Mouse (Mus musculus): ENCODE data around the gene Fam155a. TPM values are rescaled to one million over a fixed set of nuclear protein-coding genes. Genes with fewer than 3 reads are reported as not detected.

Gene Fam155a
- polyA plus RNA-seq, 1 experiment = not detected

GRCm38 (mm10) chr8:9635240-9635639 lies 135.7 kb downstream of the Fam155a start:
- H3K27ac ChIP-seq (ENCODE audit: insufficient read depth, low read depth, low read length) = no peak overlapping the region
- 86% methylated on average over 5 of the region's 5 CpGs for WGBS
- TF ChIP-seq CTCF (IDR thresholded peaks at IDR 0.05; ENCODE audit: insufficient read depth, low read depth, low read length) (no peak), POLR2A (IDR thresholded peaks at IDR 0.05; ENCODE audit: insufficient read depth, low read depth, low read length) (no peak)
- H3K4me3 ChIP-seq (ENCODE audit: insufficient read depth, low read depth, low read length) = no peak overlapping the region
- H3K4me1 ChIP-seq (ENCODE audit: control insufficient read depth, insufficient read depth, low read length) = no peaks in the 10 kb centered on the region

DNA sequence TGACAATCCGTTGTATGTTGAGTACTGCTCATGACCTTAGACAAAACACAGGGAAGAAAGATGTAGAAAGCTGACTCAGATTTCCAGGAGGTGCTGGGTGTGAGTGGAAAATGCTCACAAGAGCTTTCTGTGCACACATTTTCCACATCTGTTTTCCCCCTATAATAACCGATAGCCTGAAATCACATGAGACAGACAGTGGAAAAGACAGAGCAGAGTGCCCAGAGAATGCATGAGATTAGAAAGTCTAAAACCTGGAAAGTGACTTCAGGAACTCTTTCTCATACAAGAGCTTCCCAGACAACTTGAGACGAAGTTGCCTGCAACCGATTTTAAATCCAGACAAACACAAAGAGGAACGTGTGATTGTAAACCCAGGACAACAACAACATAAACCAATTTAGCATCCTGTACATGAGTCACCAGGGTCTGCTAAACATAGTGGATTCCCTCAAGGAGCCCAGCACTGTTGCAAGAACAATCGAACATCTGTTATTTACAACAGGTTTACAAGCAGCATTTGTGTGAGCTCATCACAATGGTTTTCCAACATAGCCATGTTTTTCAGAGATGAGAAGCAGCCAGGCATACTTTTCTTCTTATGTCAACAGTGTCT lies 163.8 kb downstream of the Fam155a start:
- Histone ChIP-seq H3K4me1 (ENCODE audit: control insufficient read depth, insufficient read depth, low read length) (peaks cover 15% of the 10 kb centered on the region), H3K27ac (ENCODE audit: insufficient read depth, low read depth, low read length) (peak overlapping the region; percentile 83), H3K4me3 (ENCODE audit: insufficient read depth, low read depth, low read length) (no peak overlapping the region)
- WGBS = 38% methylated on average over 6 of the region's 6 CpGs
- TF ChIP-seq CTCF (IDR thresholded peaks at IDR 0.05; ENCODE audit: insufficient read depth, low read depth, low read length) = no peak
- no peak for TF ChIP-seq POLR2A (IDR thresholded peaks at IDR 0.05; ENCODE audit: insufficient read depth, low read depth, low read length)

- H3K4me1 ChIP-seq (ENCODE audit: control insufficient read depth, insufficient read depth, low read length) = no peaks in the 10 kb centered on the region
- 41% methylated on average over 3 of the region's 3 CpGs for WGBS
- no peak for TF ChIP-seq POLR2A (IDR thresholded peaks at IDR 0.05; ENCODE audit: insufficient read depth, low read depth, low read length)
- no peak for TF ChIP-seq CTCF (IDR thresholded peaks at IDR 0.05; ENCODE audit: insufficient read depth, low read depth, low read length)
- no peak overlapping the region for H3K27ac ChIP-seq (ENCODE audit: insufficient read depth, low read depth, low read length)
- H3K4me3 ChIP-seq (ENCODE audit: insufficient read depth, low read depth, low read length) = no peak overlapping the region
Measured at GRCm38 (mm10) chr8:9596003-9596402, 175.0 kb downstream of the Fam155a start.

DNA sequence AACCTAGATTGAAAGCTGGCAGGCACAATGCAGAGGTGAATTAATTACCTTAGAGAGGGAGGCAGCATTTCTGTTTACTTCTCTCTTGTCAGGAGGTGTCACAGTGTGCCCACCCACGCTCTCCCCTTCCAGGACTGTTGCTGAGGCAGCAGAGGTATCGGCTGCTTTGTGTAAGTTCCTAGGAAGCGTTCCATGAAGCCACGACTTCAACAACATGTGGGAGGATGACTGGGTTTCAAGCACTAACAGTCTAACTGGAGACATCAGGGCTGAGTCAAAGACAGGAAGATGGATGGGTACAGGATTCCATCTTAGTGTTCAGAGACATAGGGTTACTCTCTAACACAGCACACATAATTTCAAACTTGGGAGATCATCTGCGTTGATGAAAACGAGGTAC lies 189.1 kb downstream of the Fam155a start:
- no peak overlapping the region for H3K27ac ChIP-seq (ENCODE audit: insufficient read depth, low read depth, low read length)
- WGBS = 46% methylated on average over 6 of the region's 6 CpGs

GRCm38 (mm10) chr8:9580192-9580591 lies 190.8 kb downstream of the Fam155a start:
- H3K4me3 ChIP-seq (ENCODE audit: insufficient read depth, low read depth, low read length) = no peak overlapping the region
- peaks cover 2% of the 10 kb centered on the region; the same call in 1 of the 2 replicates for H3K4me1 ChIP-seq (ENCODE audit: control insufficient read depth, insufficient read depth, low read length)
- no peak overlapping the region for H3K27ac ChIP-seq (ENCODE audit: insufficient read depth, low read depth, low read length)
- 26% methylated on average over 3 of the region's 3 CpGs for WGBS
- no peak for TF ChIP-seq POLR2A (IDR thresholded peaks at IDR 0.05; ENCODE audit: insufficient read depth, low read depth, low read length)
- TF ChIP-seq CTCF (IDR thresholded peaks at IDR 0.05; ENCODE audit: insufficient read depth, low read depth, low read length) = no peak

More for the DNA sequence above, 189.1 kb downstream of the Fam155a start:
- Histone ChIP-seq H3K4me1 (ENCODE audit: control insufficient read depth, insufficient read depth, low read length) (peaks cover 2% of the 10 kb centered on the region; the same call in 1 of the 2 replicates), H3K4me3 (ENCODE audit: insufficient read depth, low read depth, low read length) (no peak overlapping the region)
- no peak for TF ChIP-seq CTCF (IDR thresholded peaks at IDR 0.05; ENCODE audit: insufficient read depth, low read depth, low read length)
- no peak for TF ChIP-seq POLR2A (IDR thresholded peaks at IDR 0.05; ENCODE audit: insufficient read depth, low read depth, low read length)

DNA sequence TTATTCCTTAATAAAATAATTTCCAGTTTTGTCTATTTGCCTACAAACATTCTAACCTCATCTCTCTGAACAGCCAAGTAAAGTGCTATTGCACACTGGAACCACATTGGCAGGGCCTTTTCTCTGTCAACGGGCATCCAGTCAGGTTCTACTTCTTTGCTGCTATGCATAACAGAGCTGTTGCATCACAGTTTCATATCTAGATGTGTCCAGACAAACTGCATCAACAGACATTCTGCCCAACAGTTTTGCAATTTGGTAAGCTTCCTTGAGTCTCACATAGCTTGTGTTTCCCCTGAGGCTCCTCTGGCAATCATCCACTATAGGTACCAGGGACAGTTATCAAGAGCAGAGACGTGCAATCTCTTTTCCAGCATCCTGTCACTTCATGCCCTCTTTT lies 199.0 kb downstream of the Fam155a start:
- Histone ChIP-seq H3K27ac (ENCODE audit: insufficient read depth, low read depth, low read length) (no peak overlapping the region), H3K4me3 (ENCODE audit: insufficient read depth, low read depth, low read length) (no peak overlapping the region), H3K4me1 (ENCODE audit: control insufficient read depth, insufficient read depth, low read length) (peaks cover 2% of the 10 kb centered on the region; the same call in 1 of the 2 replicates)
- 91% methylated on average over 2 of the region's 2 CpGs for WGBS
- TF ChIP-seq POLR2A (IDR thresholded peaks at IDR 0.05; ENCODE audit: insufficient read depth, low read depth, low read length) = no peak
- no peak for TF ChIP-seq CTCF (IDR thresholded peaks at IDR 0.05; ENCODE audit: insufficient read depth, low read depth, low read length)

GRCm38 (mm10) chr8:9569516-9570170 lies 201.3 kb downstream of the Fam155a start:
- H3K4me3 ChIP-seq (ENCODE audit: insufficient read depth, low read depth, low read length) = no peak overlapping the region
- H3K27ac ChIP-seq (ENCODE audit: insufficient read depth, low read depth, low read length) = no peak overlapping the region
- 81% methylated on average over 4 of the region's 4 CpGs for WGBS
- no peak for TF ChIP-seq POLR2A (IDR thresholded peaks at IDR 0.05; ENCODE audit: insufficient read depth, low read depth, low read length)
- no peak for TF ChIP-seq CTCF (IDR thresholded peaks at IDR 0.05; ENCODE audit: insufficient read depth, low read depth, low read length)
- peaks cover 2% of the 10 kb centered on the region; the same call in 1 of the 2 replicates for H3K4me1 ChIP-seq (ENCODE audit: control insufficient read depth, insufficient read depth, low read length)

- Histone ChIP-seq H3K27ac (ENCODE audit: insufficient read depth, low read depth, low read length) (no peak overlapping the region), H3K4me1 (ENCODE audit: control insufficient read depth, insufficient read depth, low read length) (no peaks in the 10 kb centered on the region), H3K4me3 (ENCODE audit: insufficient read depth, low read depth, low read length) (no peak overlapping the region)
- WGBS = 34% methylated on average over 3 of the region's 3 CpGs
- TF ChIP-seq CTCF (IDR thresholded peaks at IDR 0.05; ENCODE audit: insufficient read depth, low read depth, low read length) (no peak), POLR2A (IDR thresholded peaks at IDR 0.05; ENCODE audit: insufficient read depth, low read depth, low read length) (no peak)
Measured at GRCm38 (mm10) chr8:9549199-9549598, 221.8 kb downstream of the Fam155a start.

GRCm38 (mm10) chr8:9547558-9547954 lies 223.4 kb downstream of the Fam155a start:
- Histone ChIP-seq H3K4me3 (ENCODE audit: insufficient read depth, low read depth, low read length) (no peak overlapping the region), H3K4me1 (ENCODE audit: control insufficient read depth, insufficient read depth, low read length) (no peaks in the 10 kb centered on the region), H3K27ac (ENCODE audit: insufficient read depth, low read depth, low read length) (no peak overlapping the region)
- WGBS = 51% methylated on average over 2 of the region's 2 CpGs
- TF ChIP-seq CTCF (IDR thresholded peaks at IDR 0.05; ENCODE audit: insufficient read depth, low read depth, low read length) (no peak), POLR2A (IDR thresholded peaks at IDR 0.05; ENCODE audit: insufficient read depth, low read depth, low read length) (no peak)
